ENCODE assay signal across 7 mouse cellular contexts in the genomic region with DNA sequence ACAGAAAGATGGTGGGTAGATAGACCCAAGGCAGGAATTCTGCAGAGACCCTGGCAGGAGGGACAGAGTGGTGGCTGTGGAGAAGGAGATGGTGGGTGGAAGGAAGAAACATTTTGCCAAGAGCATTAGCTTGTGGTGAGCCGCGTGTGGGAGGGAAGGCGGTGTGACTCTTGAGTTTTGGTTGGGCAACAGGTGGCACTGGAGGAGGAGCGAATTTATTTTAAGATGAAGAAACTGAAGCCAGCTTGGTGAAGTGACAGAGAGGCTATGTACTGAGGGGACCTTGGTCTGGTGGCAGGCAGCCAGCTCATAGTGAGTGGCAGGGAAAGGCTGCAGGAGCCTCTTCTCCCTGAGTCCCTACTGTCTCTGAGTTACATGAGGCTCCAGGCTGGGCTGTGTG. TPM values are rescaled to one million over a fixed set of nuclear protein-coding genes. Genes with fewer than 3 reads are reported as not detected.
A peak's percentile ranks its signal among the peaks of the same experiment; 100 is the strongest.
DNase-seq lines count a peak whose midpoint lies in the region; ATAC-seq and TF ChIP-seq lines count a peak whose summit lies in the region.

No protein-coding gene starts in this region.

- no peaks in the 10 kb centered on the region for H3K9me3 ChIP-seq in G1E (replicated peaks)

- TF ChIP-seq CTCF in G1E (IDR thresholded peaks at IDR 0.05; ENCODE audit: low read depth, low read length): no peak

- peaks cover 21% of the 10 kb centered on the region for H3K27me3 ChIP-seq in G1E (ENCODE audit: insufficient read depth, low read length)

- peak; percentile 60 for DNase-seq in G1E (ENCODE audit: low spot score)
- peak; percentile 83 for DNase-seq in adrenal gland, adult 8-10 months
- peak; percentile 46 to 60 for DNase-seq in heart, adult 9 months (ENCODE audit: low spot score in 2 of 2)
- peak; percentile 63 for DNase-seq in left cerebral cortex, postnatal 4 days
- no peak for DNase-seq in urinary bladder, postnatal 10 days (ENCODE audit: low spot score)
- no peak for DNase-seq in natural killer cell, adult 2 months (ENCODE audit: low spot score in 2 of 2)
- DNase-seq in cerebellum, adult 9-11 months: no peak

- intact Hi-C loops in left cerebral cortex, postnatal 4 days (cut with DNase I): no loop called here

- H3K4me3 ChIP-seq in G1E (ENCODE audit: low read depth, low read length): peak overlapping the region; percentile 49; the same call in 1 of the 2 replicates

- peaks cover 65% of the 10 kb centered on the region for H3K4me1 ChIP-seq in G1E (ENCODE audit: insufficient read depth, low read depth, low read length)

- ATAC-seq in G1E (ENCODE audit: extremely low read depth, insufficient number of reproducible peaks, low FRiP score, poor library complexity, severe bottlenecking): peak; percentile 37

- no peaks in the 10 kb centered on the region for H3K36me3 ChIP-seq in G1E (replicated peaks)

RNA-seq across cellular contexts. Expression of gene Slc26a9, which starts 11.1 kb away (rescaled TPM):
- total RNA-seq in G1E (2014; fragmentation: Nextera tagmentation) (1.9 and 3.2 TPM in 2 replicates), G1E (2017) (0.98 and 0.99 TPM in 2 replicates)
- polyA plus RNA-seq in G1E (2012): 0.11 and 0.17 TPM in 2 replicates
- under 1 TPM in 3 of 4 experiments, not detected in 1; 0.06 to 0.28 (median 0.23) TPM for total RNA-seq in adrenal gland, adult 8-10 months (2022)
- under 1 TPM; 0.16 to 0.52 TPM for total RNA-seq in left cerebral cortex, postnatal 4 days (2021)

RNA-seq across cellular contexts. Expression of gene Pm20d1, which starts 42.3 kb away (rescaled TPM):
- total RNA-seq in G1E (2014; fragmentation: Nextera tagmentation) (not detected in 2 replicates), G1E (2017) (0.06 and 0.16 TPM in 2 replicates)
- not detected in 2 replicates for polyA plus RNA-seq in G1E (2012)
- 10 to 100 TPM in 2 of 4 experiments, 1 to 10 TPM in 2; 6.2 to 15.0 (median 10.6) TPM for total RNA-seq in adrenal gland, adult 8-10 months (2022)
- under 1 TPM; 0.34 to 0.56 TPM for total RNA-seq in left cerebral cortex, postnatal 4 days (2021)

Comparison
In these comparisons a context has a peak if more than half of its experiments do, and no peak if none do; other contexts are left out.
1. DNase-seq: peak in G1E (single experiment), adrenal gland, adult 8-10 months (single experiment), heart, adult 9 months (2 of 2) and left cerebral cortex, postnatal 4 days (single experiment); none in urinary bladder, postnatal 10 days (single experiment), natural killer cell, adult 2 months (0 of 2) and cerebellum, adult 9-11 months (single experiment).
2. RNA of gene Pm20d1, which starts 42.3 kb away (total RNA-seq): 6.2 to 15.0 TPM in adrenal gland, adult 8-10 months; 0.34 to 0.56 TPM in left cerebral cortex, postnatal 4 days and 0.06 to 0.16 TPM in G1E; every median in the first group is over 4 times any median in the second.